Mouse (Mus musculus) E14TG2a.4 (cell line): ENCODE results near the gene Tet2.

ENCODE experiments used
- CTCF ChIP-seq: conservative IDR thresholded peaks from 2 replicates; pipeline ENCODE4 v1.5.1; 2014; ENCODE audit warnings: low read length
- POU5F1 ChIP-seq: IDR thresholded peaks from 2 replicates; pipeline ENCODE4 v1.6.1; 2014; ENCODE audit warnings: low read length, borderline replicate concordance

DNA sequence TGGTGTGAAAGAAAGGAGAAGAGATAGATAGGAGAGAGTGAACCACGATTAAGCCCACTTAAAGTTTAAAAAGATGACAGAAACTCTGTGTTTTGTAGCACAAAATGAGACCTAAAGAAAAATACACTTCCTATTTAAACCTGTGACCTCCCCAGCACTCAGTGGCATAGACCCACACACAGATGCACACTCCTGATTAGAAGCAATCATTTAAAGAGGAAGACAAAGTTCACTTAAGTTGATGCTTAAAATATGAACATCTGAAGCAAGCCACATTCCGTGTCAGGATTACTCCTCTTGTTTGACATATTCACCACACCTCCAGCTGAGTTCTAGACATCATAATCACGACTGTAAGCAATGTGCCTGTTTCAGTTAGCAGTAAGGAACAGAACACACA lies 14.3 kb downstream of the Tet2 start:
- no peak for TF ChIP-seq CTCF
- no peak for TF ChIP-seq POU5F1
